Mouse (Mus musculus): Measurements from ENCODE around the gene Cyb5r1.

- TF ChIP-seq GATA1 (IDR thresholded peaks at IDR 0.05; ENCODE audit: low read length) (no peak), TAL1 (IDR thresholded peaks at IDR 0.05; ENCODE audit: low read length) (no peak)
These were observed 42.2 kb upstream of the Cyb5r1 start for GRCm38 (mm10) chr1:134363194-134363593.
